Mouse (Mus musculus): Measurements from ENCODE around the gene Sorcs2. TPM values are rescaled to one million over a fixed set of nuclear protein-coding genes. Genes with fewer than 3 reads are reported as not detected.

Sorcs2 gene
- polyA plus RNA-seq (2015; fragmentation: Nextera tagmentation; extraction: Ambion mirVana): 3.1 and 4.2 TPM in 2 replicates

GRCm38 (mm10) chr5:36397837-36398282, at the start of gene Sorcs2:
Gene Sorcs2, minus strand, starts transcription at chr5:36398139.
- WGBS: 2% methylated on average over 24 of the region's 45 CpGs

GRCm38 (mm10) chr5:36446166-36446890, 48.4 kb upstream of the Sorcs2 start:
- no peak overlapping the region for H3K9ac ChIP-seq (ENCODE audit: low read length)
- TF ChIP-seq EP300 (optimal IDR thresholded peaks at IDR 0.05) (no peak), CTCF (IDR thresholded peaks at IDR 0.05; ENCODE audit: low read depth) (no peak)
- no peak for DNase-seq (ENCODE audit: low spot score)
- H3K4me3 ChIP-seq (ENCODE audit: low read depth, low read length): no peak overlapping the region
- no peaks in the 10 kb centered on the region for H3K9me3 ChIP-seq (ENCODE audit: control insufficient read depth, low read length)
- H3K4me2 ChIP-seq (replicated peaks; ENCODE audit: low read depth): no peak overlapping the region
- H3K4me1 ChIP-seq (replicated peaks; ENCODE audit: control insufficient read depth, insufficient read depth): no peaks in the 10 kb centered on the region
- no peak for ATAC-seq (ENCODE audit: low FRiP score, low TSS enrichment)
- WGBS: 41% methylated on average over 9 of the region's 9 CpGs
- no peaks in the 10 kb centered on the region for H3K36me3 ChIP-seq (ENCODE audit: control insufficient read depth, insufficient read depth, low read length)
- no peaks in the 10 kb centered on the region for H3K27me3 ChIP-seq (ENCODE audit: control insufficient read depth, insufficient read depth, low read length)
- H3K27ac ChIP-seq (replicated peaks): no peak overlapping the region

More at GRCm38 (mm10) chr5:36397837-36398282, at the start of gene Sorcs2:
- peak within 1 kb of the TSS; percentile 68 for H3K4me3 ChIP-seq (ENCODE audit: low read depth, low read length)
- peak within 1 kb of the TSS; percentile 70 for H3K9ac ChIP-seq (ENCODE audit: low read length)
- ATAC-seq (ENCODE audit: low FRiP score, low TSS enrichment): peak; percentile 85
- H3K9me3 ChIP-seq (ENCODE audit: control insufficient read depth, low read length): no peaks in the 10 kb centered on the region
- H3K4me2 ChIP-seq (replicated peaks; ENCODE audit: low read depth): peak within 1 kb of the TSS; percentile 100
- H3K27ac ChIP-seq (replicated peaks): no peak within 1 kb of the TSS
- DNase-seq (ENCODE audit: low spot score): peak; percentile 89
- H3K36me3 ChIP-seq (ENCODE audit: control insufficient read depth, insufficient read depth, low read length): no peaks in the 10 kb centered on the region
- peaks cover 2% of the 10 kb centered on the region; the same call in 1 of the 2 replicates for H3K4me1 ChIP-seq (replicated peaks; ENCODE audit: control insufficient read depth, insufficient read depth)
- no peaks in the 10 kb centered on the region for H3K27me3 ChIP-seq (ENCODE audit: control insufficient read depth, insufficient read depth, low read length)
- TF ChIP-seq CTCF (IDR thresholded peaks at IDR 0.05; ENCODE audit: low read depth) (peak; percentile 90), EP300 (optimal IDR thresholded peaks at IDR 0.05) (no peak)

- no peaks in the 10 kb centered on the region for H3K27me3 ChIP-seq (ENCODE audit: control insufficient read depth, insufficient read depth, low read length)
- H3K4me3 ChIP-seq (ENCODE audit: low read depth, low read length): no peak overlapping the region
- peak; percentile 25 for DNase-seq (ENCODE audit: low spot score)
- no peak overlapping the region for H3K9ac ChIP-seq (ENCODE audit: low read length)
- no peak overlapping the region for H3K27ac ChIP-seq (replicated peaks)
- H3K4me2 ChIP-seq (replicated peaks; ENCODE audit: low read depth): no peak overlapping the region
- no peak for TF ChIP-seq EP300 (optimal IDR thresholded peaks at IDR 0.05)
- TF ChIP-seq CTCF (IDR thresholded peaks at IDR 0.05; ENCODE audit: low read depth): no peak
- ATAC-seq (ENCODE audit: low FRiP score, low TSS enrichment): no peak
- H3K9me3 ChIP-seq (ENCODE audit: control insufficient read depth, low read length): no peaks in the 10 kb centered on the region
- WGBS: 23% methylated on average over 8 of the region's 8 CpGs
- no peaks in the 10 kb centered on the region for H3K36me3 ChIP-seq (ENCODE audit: control insufficient read depth, insufficient read depth, low read length)
- no peaks in the 10 kb centered on the region for H3K4me1 ChIP-seq (replicated peaks; ENCODE audit: control insufficient read depth, insufficient read depth)
Observed at GRCm38 (mm10) chr5:36445028-36445427, 47.1 kb upstream of the Sorcs2 start.

GRCm38 (mm10) chr5:36444611-36445010, 46.7 kb upstream of the Sorcs2 start:
- no peak overlapping the region for H3K4me3 ChIP-seq (ENCODE audit: low read depth, low read length)
- no peaks in the 10 kb centered on the region for H3K4me1 ChIP-seq (replicated peaks; ENCODE audit: control insufficient read depth, insufficient read depth)
- H3K9me3 ChIP-seq (ENCODE audit: control insufficient read depth, low read length): no peaks in the 10 kb centered on the region
- H3K4me2 ChIP-seq (replicated peaks; ENCODE audit: low read depth): no peak overlapping the region
- H3K27me3 ChIP-seq (ENCODE audit: control insufficient read depth, insufficient read depth, low read length): no peaks in the 10 kb centered on the region
- TF ChIP-seq EP300 (optimal IDR thresholded peaks at IDR 0.05) (no peak), CTCF (IDR thresholded peaks at IDR 0.05; ENCODE audit: low read depth) (no peak)
- 63% methylated on average over 4 of the region's 4 CpGs for WGBS
- DNase-seq (ENCODE audit: low spot score): no peak
- no peak for ATAC-seq (ENCODE audit: low FRiP score, low TSS enrichment)
- no peak overlapping the region for H3K27ac ChIP-seq (replicated peaks)
- no peak overlapping the region for H3K9ac ChIP-seq (ENCODE audit: low read length)
- H3K36me3 ChIP-seq (ENCODE audit: control insufficient read depth, insufficient read depth, low read length): no peaks in the 10 kb centered on the region

GRCm38 (mm10) chr5:36440741-36441140, 42.8 kb upstream of the Sorcs2 start:
- H3K4me2 ChIP-seq (replicated peaks; ENCODE audit: low read depth): no peak overlapping the region
- TF ChIP-seq EP300 (optimal IDR thresholded peaks at IDR 0.05): no peak
- no peak for TF ChIP-seq CTCF (IDR thresholded peaks at IDR 0.05; ENCODE audit: low read depth)
- no peak overlapping the region for H3K4me3 ChIP-seq (ENCODE audit: low read depth, low read length)
- DNase-seq (ENCODE audit: low spot score) (no peak), ATAC-seq (ENCODE audit: low FRiP score, low TSS enrichment) (no peak)
- H3K9me3 ChIP-seq (ENCODE audit: control insufficient read depth, low read length): no peaks in the 10 kb centered on the region
- no peaks in the 10 kb centered on the region for H3K36me3 ChIP-seq (ENCODE audit: control insufficient read depth, insufficient read depth, low read length)
- H3K4me1 ChIP-seq (replicated peaks; ENCODE audit: control insufficient read depth, insufficient read depth): no peaks in the 10 kb centered on the region
- H3K27me3 ChIP-seq (ENCODE audit: control insufficient read depth, insufficient read depth, low read length): no peaks in the 10 kb centered on the region
- H3K9ac ChIP-seq (ENCODE audit: low read length): no peak overlapping the region
- H3K27ac ChIP-seq (replicated peaks): no peak overlapping the region
- 47% methylated on average over 3 of the region's 3 CpGs for WGBS

- Histone ChIP-seq H3K27me3 (ENCODE audit: control insufficient read depth, insufficient read depth, low read length) (no peaks in the 10 kb centered on the region), H3K9me3 (ENCODE audit: control insufficient read depth, low read length) (no peaks in the 10 kb centered on the region), H3K27ac (replicated peaks) (no peak overlapping the region), H3K4me2 (replicated peaks; ENCODE audit: low read depth) (no peak overlapping the region), H3K4me1 (replicated peaks; ENCODE audit: control insufficient read depth, insufficient read depth) (no peaks in the 10 kb centered on the region), H3K9ac (ENCODE audit: low read length) (no peak overlapping the region), H3K4me3 (ENCODE audit: low read depth, low read length) (no peak overlapping the region), H3K36me3 (ENCODE audit: control insufficient read depth, insufficient read depth, low read length) (no peaks in the 10 kb centered on the region)
- WGBS: 64% methylated on average over 4 of the region's 4 CpGs
- TF ChIP-seq CTCF (IDR thresholded peaks at IDR 0.05; ENCODE audit: low read depth): no peak
- TF ChIP-seq EP300 (optimal IDR thresholded peaks at IDR 0.05): no peak
- ATAC-seq (ENCODE audit: low FRiP score, low TSS enrichment): no peak
- no peak for DNase-seq (ENCODE audit: low spot score)
Observed at GRCm38 (mm10) chr5:36436858-36437257, 38.9 kb upstream of the Sorcs2 start.

Data from stomach, postnatal 0 days (tissue).